Mouse (Mus musculus) cerebellum, adult 11-12 months (tissue): Measurements from ENCODE around the gene Crim1.
A peak's percentile ranks its signal among the peaks of the same experiment; 100 is the strongest.

Source experiments
- DNase-seq: peaks from one replicate; pipeline ENCODE4 v3.0.0; 2022

Crim1 gene

GRCm38 (mm10) chr17:78388101-78388847, 188.2 kb downstream of the Crim1 start:
- DNase-seq, result no peak

- no peak for DNase-seq
Measured at GRCm38 (mm10) chr17:78389573-78389972, 189.5 kb downstream of the Crim1 start.

- no peak for DNase-seq
Measured at GRCm38 (mm10) chr17:78392401-78393087, 192.5 kb downstream of the Crim1 start.

GRCm38 (mm10) chr17:78400130-78400840, 200.2 kb downstream of the Crim1 start:
- no peak for DNase-seq

- DNase-seq, result no peak
Measured at GRCm38 (mm10) chr17:78401311-78401710, 201.3 kb downstream of the Crim1 start.

GRCm38 (mm10) chr17:78401713-78402112, 201.7 kb downstream of the Crim1 start:
- peak; percentile 86 for DNase-seq

- no peak for DNase-seq
Measured at GRCm38 (mm10) chr17:78402174-78402573, 202.1 kb downstream of the Crim1 start.

- DNase-seq, result no peak
Measured at GRCm38 (mm10) chr17:78403229-78403628, 203.2 kb downstream of the Crim1 start.

- DNase-seq, result no peak
Measured at GRCm38 (mm10) chr17:78403804-78404203, 203.8 kb downstream of the Crim1 start.

GRCm38 (mm10) chr17:78405336-78405735, 205.3 kb downstream of the Crim1 start:
- DNase-seq, result peak; percentile 95

GRCm38 (mm10) chr17:78406854-78407253, 206.8 kb downstream of the Crim1 start:
- peak; percentile 22 for DNase-seq

- no peak for DNase-seq
Measured at GRCm38 (mm10) chr17:78407581-78407980, 207.5 kb downstream of the Crim1 start.

GRCm38 (mm10) chr17:78408386-78408785, 208.3 kb downstream of the Crim1 start:
- no peak for DNase-seq

GRCm38 (mm10) chr17:78409900-78410299, 209.9 kb downstream of the Crim1 start:
- DNase-seq, result peak; percentile 26

- no peak for DNase-seq
Measured at GRCm38 (mm10) chr17:78415255-78415654, 215.2 kb downstream of the Crim1 start.

GRCm38 (mm10) chr17:78417381-78418281, 217.6 kb downstream of the Crim1 start, which contains the start of gene Fez2:
Gene Fez2 (minus strand): TSS chr17:78418152.
- peak; percentile 89 for DNase-seq

- no peak for DNase-seq
Measured at GRCm38 (mm10) chr17:78419216-78419615, 219.2 kb downstream of the Crim1 start.

GRCm38 (mm10) chr17:78425026-78425425, 225.0 kb downstream of the Crim1 start:
- DNase-seq, result no peak
